8 mouse cellular contexts compared by ENCODE assay signal in genomic region chr7:83382803-83383363, GRCm38 (mm10).
DNase-seq lines count a peak whose midpoint lies in the region; ATAC-seq and TF ChIP-seq lines count a peak whose summit lies in the region.

No protein-coding gene starts in this region.

- H3K4me3 ChIP-seq in heart, embryonic 14.5 days (ENCODE audit: control insufficient read depth in 1 of 2, insufficient read depth in 1 of 2, low read depth in 1 of 2, low read length in 2 of 2): no peak overlapping the region

- TF ChIP-seq CTCF in brain, embryonic 14.5 days (IDR thresholded peaks at IDR 0.05; ENCODE audit: borderline replicate concordance, extremely low read depth, insufficient read depth, insufficient read length): no peak

- peak overlapping the region; percentile 31; the same call in 1 of the 2 replicates for H3K4me2 ChIP-seq in heart, embryonic 14.5 days (ENCODE audit: low read length)

- H3K4me1 ChIP-seq in heart, embryonic 14.5 days (ENCODE audit: control insufficient read depth in 2 of 2, insufficient read depth in 2 of 2, low read length in 2 of 2): peaks cover 7 to 15% of the 10 kb centered on the region in 2 experiments

- WGBS in heart, embryonic 14.5 days: 21% methylated on average over 8 of the region's 8 CpGs

- no peak overlapping the region for H3K9ac ChIP-seq in heart, embryonic 14.5 days (ENCODE audit: low read length)

- no peaks in the 10 kb centered on the region for H3K36me3 ChIP-seq in heart, embryonic 14.5 days (ENCODE audit: control insufficient read depth, insufficient read depth, low read length)

- no peak for TF ChIP-seq POLR2A in brain, embryonic 14.5 days (IDR thresholded peaks at IDR 0.05; ENCODE audit: borderline replicate concordance, extremely low read depth, insufficient read depth, insufficient read length, poor library complexity, severe bottlenecking)

- H3K9me3 ChIP-seq in heart, embryonic 14.5 days (ENCODE audit: control insufficient read depth, low read length): no peaks in the 10 kb centered on the region

- no peaks in the 10 kb centered on the region for H3K27me3 ChIP-seq in heart, embryonic 14.5 days (ENCODE audit: control insufficient read depth, insufficient read depth, low read length)

- H3K27ac ChIP-seq in heart, embryonic 14.5 days (replicated peaks in 1 of 2; ENCODE audit: control insufficient read depth in 1 of 2, insufficient read depth in 1 of 2, low read depth in 2 of 2, low read length in 2 of 2): peak overlapping the region in 1 of 2 experiments; percentile 55; a peak in 2 of 4 replicates

- ATAC-seq in heart, embryonic 14.5 days (ENCODE audit: insufficient number of reproducible peaks, insufficient read depth, low FRiP score, low read depth): peak; percentile 78
- ATAC-seq in megakaryocyte, adult 5-6 weeks (ENCODE audit: poor library complexity, severe bottlenecking): no peak

- peak; percentile 8 for DNase-seq in adrenal gland, postnatal 10 days
- DNase-seq in adrenal gland, adult 8-10 months: no peak
- DNase-seq in brain, embryonic 14.5 days (ENCODE audit: low read depth): peak; percentile 95
- peak; percentile 67 to 71 for DNase-seq in layer of hippocampus, postnatal 14 days (ENCODE audit: low spot score in 2 of 2)
- DNase-seq in neural tube, embryonic 10.5 days (ENCODE audit: extremely low spot score, low spot score): peak; percentile 50
- DNase-seq in c-Kit-positive CD71-positive TER-119-positive erythroid progenitor cells, embryonic 14.5 days (ENCODE audit: low spot score): no peak

Comparison
In these comparisons a context has a peak if more than half of its experiments do, and no peak if none do; other contexts are left out.
1. DNase-seq: peak in adrenal gland, postnatal 10 days (single experiment), brain, embryonic 14.5 days (single experiment), layer of hippocampus, postnatal 14 days (2 of 2) and neural tube, embryonic 10.5 days (single experiment); none in adrenal gland, adult 8-10 months (single experiment) and c-Kit-positive CD71-positive TER-119-positive erythroid progenitor cells, embryonic 14.5 days (single experiment).